Mouse (Mus musculus): ENCODE measurements around the gene Arhgap27. TPM values are rescaled to one million over a fixed set of nuclear protein-coding genes. Genes with fewer than 3 reads are reported as not detected.

The Arhgap27 gene
- polyA plus RNA-seq, 1 experiment from 2014 or later = 3.2 TPM

DNA sequence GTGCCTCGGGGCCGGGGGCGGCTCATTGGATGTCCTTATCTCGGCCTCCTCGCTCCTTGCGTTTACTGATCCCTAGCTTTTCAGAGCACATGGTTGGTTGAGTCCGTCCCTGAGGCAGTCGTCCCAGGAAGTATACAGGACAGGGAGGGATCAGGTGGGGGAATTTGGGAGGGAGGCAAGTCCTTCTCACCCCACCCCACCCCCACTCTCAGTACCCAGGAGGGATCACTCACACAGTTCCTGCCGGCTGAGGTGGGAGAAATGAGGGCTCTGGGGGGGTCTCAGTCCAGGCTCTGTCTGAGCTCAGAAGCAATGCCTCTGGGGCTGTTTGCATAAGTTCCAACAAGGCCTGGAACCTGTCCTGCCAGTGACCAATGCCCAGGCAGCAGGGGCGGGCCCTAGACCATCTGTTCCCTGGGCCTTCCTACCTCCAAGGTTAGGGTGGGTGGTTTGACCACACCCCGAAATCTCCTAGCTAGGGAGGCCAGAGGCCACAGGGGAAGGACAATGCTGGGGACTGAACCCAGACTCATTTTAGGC lies 7.4 kb downstream of the Arhgap27 start:
- no peak for ATAC-seq
- Histone ChIP-seq H3K4me1 (ENCODE audit: insufficient read depth) (peaks cover 14% of the 10 kb centered on the region), H3K4me2 (ENCODE audit: low read depth, low read length) (no peak overlapping the region), H3K9ac (replicated peaks) (no peak overlapping the region), H3K9me3 (ENCODE audit: low read length) (no peaks in the 10 kb centered on the region), H3K36me3 (replicated peaks; ENCODE audit: insufficient read depth, low read length) (no peaks in the 10 kb centered on the region), H3K4me3 (ENCODE audit: low read depth, low read length) (no peak overlapping the region), H3K27me3 (ENCODE audit: insufficient read depth, low read length) (peaks cover 17% of the 10 kb centered on the region), H3K27ac (ENCODE audit: low read depth) (no peak overlapping the region)
- 55% methylated on average over 11 of the region's 11 CpGs for WGBS (ENCODE audit: insufficient replicate concordance)
- TF ChIP-seq EP300 (IDR thresholded peaks at IDR 0.05; ENCODE audit: low read depth) (no peak), CTCF (IDR thresholded peaks at IDR 0.05; ENCODE audit: low read depth) (no peak)
- no peak for DNase-seq

DNA sequence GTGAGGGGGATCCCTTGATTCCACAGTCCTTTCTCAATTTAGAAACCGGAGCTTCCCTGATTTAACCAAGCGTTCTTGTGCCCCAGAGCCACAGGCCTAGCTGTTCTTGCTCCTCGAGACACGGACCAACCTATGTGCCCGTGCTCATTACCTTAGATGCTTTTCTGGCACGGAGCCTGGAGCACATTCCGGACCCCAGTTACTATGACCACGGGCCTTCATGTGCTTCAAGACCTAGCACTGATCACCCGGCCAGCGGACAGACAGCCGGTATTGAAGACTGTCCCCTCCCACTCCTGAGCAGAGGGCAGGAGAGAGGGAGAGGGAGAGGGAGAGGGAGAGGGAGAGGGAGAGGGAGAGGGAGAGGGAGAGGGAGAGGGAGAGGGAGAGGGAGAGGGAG lies 8.2 kb downstream of the Arhgap27 start:
- Histone ChIP-seq H3K4me2 (ENCODE audit: low read depth, low read length) (no peak overlapping the region), H3K27me3 (ENCODE audit: insufficient read depth, low read length) (peaks cover 8% of the 10 kb centered on the region), H3K27ac (ENCODE audit: low read depth) (no peak overlapping the region), H3K36me3 (replicated peaks; ENCODE audit: insufficient read depth, low read length) (no peaks in the 10 kb centered on the region), H3K4me3 (ENCODE audit: low read depth, low read length) (no peak overlapping the region), H3K9me3 (ENCODE audit: low read length) (no peaks in the 10 kb centered on the region), H3K4me1 (ENCODE audit: insufficient read depth) (peaks cover 8% of the 10 kb centered on the region; the same call in 1 of the 2 replicates), H3K9ac (replicated peaks) (no peak overlapping the region)
- TF ChIP-seq EP300 (IDR thresholded peaks at IDR 0.05; ENCODE audit: low read depth) = no peak
- no peak for TF ChIP-seq CTCF (IDR thresholded peaks at IDR 0.05; ENCODE audit: low read depth)
- ATAC-seq = no peak
- WGBS (ENCODE audit: insufficient replicate concordance) = 55% methylated on average over 11 of the region's 11 CpGs
- no peak for DNase-seq

DNA sequence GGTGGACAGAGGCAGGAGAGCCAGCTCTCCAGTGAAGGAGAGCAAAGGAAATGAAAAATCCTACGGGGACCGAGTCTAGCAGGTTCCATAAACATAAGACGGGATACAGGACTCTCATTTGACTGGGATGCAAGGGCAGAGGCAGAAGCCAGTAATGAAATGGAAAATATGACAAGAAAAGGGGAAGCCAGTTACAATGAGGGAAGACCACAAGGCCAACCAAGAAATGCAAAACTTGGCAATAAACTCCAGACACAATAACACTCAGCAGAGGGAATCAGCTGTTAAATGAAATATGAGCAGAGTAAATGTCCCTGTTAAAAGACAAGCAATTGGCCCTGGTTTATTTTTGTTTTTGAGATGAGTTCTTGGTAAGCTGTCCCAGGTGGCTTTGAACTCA lies 9.5 kb downstream of the Arhgap27 start:
- Histone ChIP-seq H3K9me3 (ENCODE audit: low read length) (no peaks in the 10 kb centered on the region), H3K4me3 (ENCODE audit: low read depth, low read length) (no peak overlapping the region), H3K27ac (ENCODE audit: low read depth) (no peak overlapping the region), H3K4me1 (ENCODE audit: insufficient read depth) (peaks cover 5% of the 10 kb centered on the region; the same call in 1 of the 2 replicates), H3K27me3 (ENCODE audit: insufficient read depth, low read length) (no peaks in the 10 kb centered on the region), H3K9ac (replicated peaks) (no peak overlapping the region), H3K4me2 (ENCODE audit: low read depth, low read length) (no peak overlapping the region), H3K36me3 (replicated peaks; ENCODE audit: insufficient read depth, low read length) (no peaks in the 10 kb centered on the region)
- ATAC-seq (no peak), DNase-seq (no peak)
- 75% methylated on average over 3 of the region's 3 CpGs for WGBS (ENCODE audit: insufficient replicate concordance)
- TF ChIP-seq CTCF (IDR thresholded peaks at IDR 0.05; ENCODE audit: low read depth) (no peak), EP300 (IDR thresholded peaks at IDR 0.05; ENCODE audit: low read depth) (no peak)

GRCm38 (mm10) chr11:103352239-103352814 lies 11.2 kb downstream of the Arhgap27 start:
- no peak overlapping the region for H3K27ac ChIP-seq (ENCODE audit: low read depth)
- DNase-seq (no peak), ATAC-seq (no peak)
- no peak overlapping the region for H3K4me3 ChIP-seq (ENCODE audit: low read depth, low read length)
- H3K4me1 ChIP-seq (ENCODE audit: insufficient read depth) = peaks cover 5% of the 10 kb centered on the region; the same call in 1 of the 2 replicates
- H3K9ac ChIP-seq (replicated peaks) = no peak overlapping the region
- H3K36me3 ChIP-seq (replicated peaks; ENCODE audit: insufficient read depth, low read length) = no peaks in the 10 kb centered on the region
- no peaks in the 10 kb centered on the region for H3K27me3 ChIP-seq (ENCODE audit: insufficient read depth, low read length)
- no peak overlapping the region for H3K4me2 ChIP-seq (ENCODE audit: low read depth, low read length)
- 0 out of 2 replicates have a peak, but pooled peaks have one; percentile 10 for TF ChIP-seq CTCF (IDR thresholded peaks at IDR 0.05; ENCODE audit: low read depth)
- TF ChIP-seq EP300 (IDR thresholded peaks at IDR 0.05; ENCODE audit: low read depth) = no peak
- WGBS (ENCODE audit: insufficient replicate concordance) = 82% methylated on average over 5 of the region's 5 CpGs
- no peaks in the 10 kb centered on the region for H3K9me3 ChIP-seq (ENCODE audit: low read length)

DNA sequence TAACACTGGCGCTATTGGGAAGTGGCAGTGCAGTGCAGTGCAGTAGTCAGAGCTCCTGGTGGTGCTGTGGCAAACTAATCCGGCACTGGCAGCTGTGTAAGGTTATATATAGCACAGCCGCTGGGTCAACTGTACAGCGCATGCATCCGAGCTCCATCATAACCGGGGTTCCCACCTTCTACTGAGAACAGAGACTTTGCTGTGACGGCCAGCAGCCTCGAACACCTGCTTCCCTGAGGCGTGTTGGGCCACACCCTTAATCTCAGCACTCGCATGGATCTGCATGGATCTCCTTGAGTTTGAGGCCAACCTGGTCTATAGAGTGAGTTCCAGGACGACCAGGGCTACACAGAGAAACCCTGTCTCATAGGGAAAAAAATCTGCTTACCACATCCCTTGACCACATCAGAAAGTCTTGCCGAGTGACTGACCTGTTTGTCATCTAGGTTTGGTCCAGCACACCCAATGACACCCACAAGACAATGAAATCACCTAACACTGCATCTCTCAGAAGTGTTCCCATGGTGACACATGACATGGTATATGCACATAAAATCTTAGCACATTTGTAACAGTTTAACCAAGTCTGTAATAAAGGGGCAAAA lies 12.7 kb downstream of the Arhgap27 start:
- Histone ChIP-seq H3K4me1 (ENCODE audit: insufficient read depth) (peaks cover 13% of the 10 kb centered on the region), H3K27me3 (ENCODE audit: insufficient read depth, low read length) (no peaks in the 10 kb centered on the region), H3K4me3 (ENCODE audit: low read depth, low read length) (no peak overlapping the region), H3K9ac (replicated peaks) (no peak overlapping the region), H3K27ac (ENCODE audit: low read depth) (no peak overlapping the region), H3K9me3 (ENCODE audit: low read length) (no peaks in the 10 kb centered on the region), H3K36me3 (replicated peaks; ENCODE audit: insufficient read depth, low read length) (no peaks in the 10 kb centered on the region), H3K4me2 (ENCODE audit: low read depth, low read length) (no peak overlapping the region)
- ATAC-seq = no peak
- no peak for DNase-seq
- no peak for TF ChIP-seq EP300 (IDR thresholded peaks at IDR 0.05; ENCODE audit: low read depth)
- no peak for TF ChIP-seq CTCF (IDR thresholded peaks at IDR 0.05; ENCODE audit: low read depth)
- 78% methylated on average over 12 of the region's 12 CpGs for WGBS (ENCODE audit: insufficient replicate concordance)

- H3K4me3 ChIP-seq (ENCODE audit: low read depth, low read length) = no peak overlapping the region
- H3K36me3 ChIP-seq (replicated peaks; ENCODE audit: insufficient read depth, low read length) = no peaks in the 10 kb centered on the region
- no peaks in the 10 kb centered on the region for H3K9me3 ChIP-seq (ENCODE audit: low read length)
- ATAC-seq = no peak
- no peaks in the 10 kb centered on the region for H3K27me3 ChIP-seq (ENCODE audit: insufficient read depth, low read length)
- H3K27ac ChIP-seq (ENCODE audit: low read depth) = no peak overlapping the region
- WGBS (ENCODE audit: insufficient replicate concordance) = 66% methylated on average over 2 of the region's 2 CpGs
- no peak overlapping the region for H3K9ac ChIP-seq (replicated peaks)
- peaks cover 24% of the 10 kb centered on the region for H3K4me1 ChIP-seq (ENCODE audit: insufficient read depth)
- peak; percentile 20 for DNase-seq
- H3K4me2 ChIP-seq (ENCODE audit: low read depth, low read length) = no peak overlapping the region
- TF ChIP-seq CTCF (IDR thresholded peaks at IDR 0.05; ENCODE audit: low read depth) = peak; percentile 32; the same call in 1 of the 2 replicates
- TF ChIP-seq EP300 (IDR thresholded peaks at IDR 0.05; ENCODE audit: low read depth) = no peak
These were observed 13.8 kb downstream of the Arhgap27 start for GRCm38 (mm10) chr11:103349699-103350098.
